Mouse (Mus musculus) thymus, adult 2 months (tissue): ENCODE results near the gene Abca4. TPM values are rescaled to one million over a fixed set of nuclear protein-coding genes. Genes with fewer than 3 reads are reported as not detected.

Experiments used
- DNase-seq: peaks from one replicate; pipeline ENCODE4 v3.0.0; 2021
- H3K27ac ChIP-seq: fragments of 200-500 bp; 2 replicates; pipeline ENCODE4 v1.5.1; 2012; ENCODE audit warnings: low read length, control low read depth; ENCODE audit not compliant: control insufficient read depth, insufficient read depth
- H3K27me3 ChIP-seq: fragments of 200-500 bp; 2 replicates; pipeline ENCODE4 v1.6.1; 2012; ENCODE audit warnings: mild to moderate bottlenecking, low read length, moderate library complexity, mixed read lengths; ENCODE audit not compliant: control insufficient read depth, insufficient read depth
- H3K36me3 ChIP-seq: fragments of 200-500 bp; 2 replicates; pipeline ENCODE4 v1.6.1; 2012; ENCODE audit warnings: mild to moderate bottlenecking, low read length, moderate library complexity; ENCODE audit not compliant: control insufficient read depth, insufficient read depth
- H3K4me1 ChIP-seq: fragments of 200-500 bp; replicated peaks from 2 replicates; pipeline ENCODE4 v1.6.1; 2012; ENCODE audit warnings: low read length; ENCODE audit not compliant: control insufficient read depth, insufficient read depth
- H3K4me3 ChIP-seq: fragments of 200-500 bp; 2 replicates; pipeline ENCODE4 v1.5.1; 2012; ENCODE audit warnings: mild to moderate bottlenecking, low read length, control low read depth, moderate library complexity; ENCODE audit not compliant: control insufficient read depth, insufficient read depth
- CTCF ChIP-seq: fragments of 200-500 bp; IDR thresholded peaks from 2 replicates; pipeline ENCODE4 v1.5.1; 2012; ENCODE audit warnings: mild to moderate bottlenecking, control low read depth, low read length, moderate library complexity, borderline replicate concordance; ENCODE audit not compliant: control insufficient read depth, poor library complexity, insufficient read depth; ENCODE audit errors: extremely low read depth
- POLR2A ChIP-seq: fragments of 200-500 bp; IDR thresholded peaks from 2 replicates; pipeline ENCODE4 v1.6.1; 2012; ENCODE audit warnings: mild to moderate bottlenecking, low read length, control low read depth, moderate library complexity; ENCODE audit not compliant: control insufficient read depth, poor library complexity, insufficient read depth; ENCODE audit errors: extremely low read depth
- WGBS: fragments of 180-500 bp; shearing (Covaris S2); methylation state at CpG from one replicate; pipeline ENCODE4 v1.1.7; 2018; 5-methylcytosine and 5-hydroxymethylcytosine counted together
- polyA plus RNA-seq: library from polyadenylated mRNA; depleted of rRNA; stranded (reverse); fragments of >200 nt; gene quantifications from 2 replicates; pipeline ENCODE4 v1.2.3, GENCODE M21; 2012

Abca4 gene
- polyA plus RNA-seq, 1 experiment = 0.58 TPM

GRCm38 (mm10) chr3:122106920-122107319 lies 62.7 kb downstream of the Abca4 start:
- Histone ChIP-seq H3K4me1 (no peaks in the 10 kb centered on the region), H3K4me3 (no peak overlapping the region), H3K36me3 (no peaks in the 10 kb centered on the region), H3K27ac (no peak overlapping the region), H3K27me3 (no peaks in the 10 kb centered on the region)
- WGBS = 83% methylated on average over 8 of the region's 8 CpGs
- DNase-seq = no peak
- TF ChIP-seq POLR2A = no peak

- no peak for TF ChIP-seq CTCF
- no peak for TF ChIP-seq POLR2A
- DNase-seq = no peak
- no peaks in the 10 kb centered on the region for H3K4me1 ChIP-seq
- H3K4me3 ChIP-seq = no peak overlapping the region
- no peaks in the 10 kb centered on the region for H3K36me3 ChIP-seq
- H3K27ac ChIP-seq = no peak overlapping the region
- H3K27me3 ChIP-seq = no peaks in the 10 kb centered on the region
- 84% methylated on average over 14 of the region's 14 CpGs for WGBS
Observed at GRCm38 (mm10) chr3:122107643-122108194, 63.5 kb downstream of the Abca4 start.

- no peak overlapping the region for H3K27ac ChIP-seq
- no peaks in the 10 kb centered on the region for H3K36me3 ChIP-seq
- no peak for TF ChIP-seq CTCF
- WGBS = 67% methylated on average over 4 of the region's 4 CpGs
- H3K4me3 ChIP-seq = no peak overlapping the region
- H3K27me3 ChIP-seq = no peaks in the 10 kb centered on the region
- H3K4me1 ChIP-seq = no peaks in the 10 kb centered on the region
- no peak for DNase-seq
Observed at GRCm38 (mm10) chr3:122109461-122109860, 65.2 kb downstream of the Abca4 start.

- Histone ChIP-seq H3K27me3 (no peaks in the 10 kb centered on the region), H3K36me3 (no peaks in the 10 kb centered on the region), H3K27ac (no peak overlapping the region), H3K4me1 (no peaks in the 10 kb centered on the region), H3K4me3 (no peak overlapping the region)
- WGBS = 36% methylated on average over 9 of the region's 9 CpGs
- no peak for TF ChIP-seq CTCF
- no peak for TF ChIP-seq POLR2A
- DNase-seq = no peak
Observed at GRCm38 (mm10) chr3:122111141-122111981, 67.1 kb downstream of the Abca4 start.

GRCm38 (mm10) chr3:122118651-122119214 lies 74.5 kb downstream of the Abca4 start:
- TF ChIP-seq CTCF (no peak), POLR2A (no peak)
- no peak for DNase-seq
- Histone ChIP-seq H3K4me1 (no peaks in the 10 kb centered on the region), H3K27ac (no peak overlapping the region), H3K36me3 (no peaks in the 10 kb centered on the region), H3K4me3 (no peak overlapping the region), H3K27me3 (no peaks in the 10 kb centered on the region)
- 46% methylated on average over 9 of the region's 9 CpGs for WGBS

- no peak for TF ChIP-seq CTCF
- TF ChIP-seq POLR2A = no peak
- Histone ChIP-seq H3K27me3 (no peaks in the 10 kb centered on the region), H3K27ac (no peak overlapping the region), H3K4me3 (no peak overlapping the region), H3K36me3 (no peaks in the 10 kb centered on the region), H3K4me1 (no peaks in the 10 kb centered on the region)
- no peak for DNase-seq
- WGBS = 78% methylated on average over 7 of the region's 7 CpGs
Observed at GRCm38 (mm10) chr3:122119733-122120132, 75.5 kb downstream of the Abca4 start.

GRCm38 (mm10) chr3:122120217-122120616 lies 76.0 kb downstream of the Abca4 start:
- H3K36me3 ChIP-seq = no peaks in the 10 kb centered on the region
- no peak for DNase-seq
- H3K4me3 ChIP-seq = no peak overlapping the region
- H3K27ac ChIP-seq = no peak overlapping the region
- TF ChIP-seq POLR2A (no peak), CTCF (no peak)
- no peaks in the 10 kb centered on the region for H3K4me1 ChIP-seq
- 75% methylated on average over 7 of the region's 7 CpGs for WGBS
- H3K27me3 ChIP-seq = no peaks in the 10 kb centered on the region
